Mouse (Mus musculus) kidney, embryonic 14.5 days (tissue): ENCODE measurements around the gene Ift172. TPM values are rescaled to one million over a fixed set of nuclear protein-coding genes. Genes with fewer than 3 reads are reported as not detected.

Experiments used
- ATAC-seq: fragments of 200-750 bp; cut with Nextera tagmentation; 2 replicates; pipeline ENCODE4 v1.8.0; 2017; ENCODE audit warnings: moderate number of reproducible peaks, mild to moderate bottlenecking, moderate TSS enrichment, moderate library complexity; ENCODE audit not compliant: low FRiP score, low TSS enrichment
- H3K27ac ChIP-seq: fragments of 300-500 bp; sonication (generic); 2 replicates; pipeline ENCODE4 v1.5.1; 2014; ENCODE audit warnings: low read depth, mild to moderate bottlenecking, low read length, moderate library complexity, mixed read lengths
- H3K27me3 ChIP-seq: fragments of 300-500 bp; sonication (generic); 2 replicates; pipeline ENCODE4 v1.6.1; 2014; ENCODE audit warnings: mild to moderate bottlenecking, low read length; ENCODE audit not compliant: control insufficient read depth, insufficient read depth
- H3K36me3 ChIP-seq: fragments of 300-500 bp; sonication (generic); 2 replicates; pipeline ENCODE4 v1.6.1; 2014; ENCODE audit warnings: low read length, mixed read lengths; ENCODE audit not compliant: control insufficient read depth, insufficient read depth
- H3K4me1 ChIP-seq: fragments of 300-500 bp; sonication (generic); 2 replicates; pipeline ENCODE4 v1.6.1; 2014; ENCODE audit warnings: low read length, mixed read lengths; ENCODE audit not compliant: control insufficient read depth, insufficient read depth
- H3K4me2 ChIP-seq: fragments of 300-500 bp; sonication (generic); replicated peaks from 2 replicates; pipeline ENCODE4 v1.6.1; 2014; ENCODE audit warnings: low read depth, mild to moderate bottlenecking, low read length
- H3K4me3 ChIP-seq: fragments of 300-500 bp; sonication (generic); 2 replicates; pipeline ENCODE4 v1.5.1; 2014; ENCODE audit warnings: mild to moderate bottlenecking, low read length
- H3K9ac ChIP-seq: fragments of 300-500 bp; sonication (generic); 2 replicates; pipeline ENCODE4 v1.6.1; 2014; ENCODE audit warnings: low read depth, mild to moderate bottlenecking, low read length, moderate library complexity
- H3K9me3 ChIP-seq: fragments of 300-500 bp; sonication (generic); 2 replicates; pipeline ENCODE4 v1.6.1; 2016; ENCODE audit warnings: low read length; ENCODE audit not compliant: control insufficient read depth
- WGBS: fragments of 180-500 bp; shearing (Covaris S2); extraction: QIAGEN DNeasy Blood & Tissue Kit; methylation state at CpG from one replicate; pipeline ENCODE4 v1.1.7; 2014; 5-methylcytosine and 5-hydroxymethylcytosine counted together
- polyA plus RNA-seq: library from polyadenylated mRNA; unstranded; fragments of >200 nt; fragmentation: Nextera tagmentation; extraction: Ambion mirVana; gene quantifications from 2 replicates; pipeline ENCODE4 v1.2.1, GENCODE M21; 2014

Gene Ift172
- polyA plus RNA-seq: 26.3 and 31.9 TPM in 2 replicates

- H3K9ac ChIP-seq: peak within 1 kb of the TSS; percentile 62
- 3% methylated on average over 45 of the region's 45 CpGs for WGBS
These were observed at the start of gene Ift172 for GRCm38 (mm10) chr5:31290521-31291360. Ift172 (minus strand) TSS chr5:31291116.

GRCm38 (mm10) chr5:31328255-31328654 is 37.3 kb upstream of the Ift172 start:
- no peak for ATAC-seq
- Histone ChIP-seq H3K4me1 (no peaks in the 10 kb centered on the region), H3K9ac (no peak overlapping the region), H3K9me3 (0 out of 2 replicates have a peak, but pooled peaks cover 3% of the 10 kb centered on the region), H3K36me3 (no peaks in the 10 kb centered on the region), H3K4me2 (no peak overlapping the region), H3K27ac (no peak overlapping the region), H3K4me3 (no peak overlapping the region), H3K27me3 (no peaks in the 10 kb centered on the region)
- 31% methylated on average over 7 of the region's 7 CpGs for WGBS

More at GRCm38 (mm10) chr5:31290521-31291360, at the start of gene Ift172:
- Histone ChIP-seq H3K4me3 (peak within 1 kb of the TSS; percentile 59), H3K27ac (peak within 1 kb of the TSS; percentile 77), H3K36me3 (peaks cover 17% of the 10 kb centered on the region), H3K9me3 (no peaks in the 10 kb centered on the region), H3K4me2 (peak within 1 kb of the TSS; percentile 81), H3K27me3 (no peaks in the 10 kb centered on the region), H3K4me1 (peaks cover 10% of the 10 kb centered on the region; the same call in 1 of the 2 replicates)
- ATAC-seq: peak; percentile 92

DNA sequence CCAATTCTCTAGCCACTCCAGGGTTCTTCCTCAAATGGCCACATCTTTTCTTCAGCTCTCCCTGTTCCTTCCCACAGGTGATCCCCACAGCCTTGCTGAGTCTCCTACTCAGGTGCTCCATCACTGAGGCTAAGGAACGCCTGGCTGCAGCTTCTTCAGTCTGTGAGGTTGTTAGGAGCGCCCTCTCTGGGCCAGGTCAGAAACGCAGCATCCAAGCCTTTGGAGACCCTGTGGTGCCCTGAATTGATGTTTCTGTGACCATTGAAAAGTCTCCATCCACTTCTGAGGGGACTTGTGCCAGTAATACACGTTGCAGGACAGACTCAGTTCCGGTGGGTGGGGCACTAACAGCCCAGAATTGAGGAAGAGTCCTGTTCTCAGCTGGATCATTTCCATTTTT is 35.9 kb upstream of the Ift172 start:
- no peak for ATAC-seq
- no peaks in the 10 kb centered on the region; the same call in 1 of the 2 replicates for H3K4me1 ChIP-seq

DNA sequence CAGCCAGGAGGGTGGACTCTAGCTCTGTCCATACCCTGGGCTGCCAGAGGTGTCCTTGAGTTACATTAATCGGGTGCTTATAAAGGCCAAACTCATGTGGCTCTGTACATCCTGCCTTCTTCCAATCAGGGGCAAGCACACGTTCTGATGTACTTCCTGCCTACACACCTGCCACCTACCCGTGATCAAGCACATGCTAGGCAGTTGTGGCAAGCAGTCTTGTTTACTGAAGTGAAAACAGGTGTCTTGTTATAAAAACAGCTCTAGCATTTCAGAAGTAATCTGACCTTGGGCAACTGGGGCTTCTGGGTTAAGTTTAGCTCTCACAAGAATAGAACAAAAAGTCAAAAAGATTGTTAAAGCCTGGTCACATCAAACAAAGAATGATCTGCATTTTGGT is 33.2 kb upstream of the Ift172 start:
- H3K4me3 ChIP-seq: no peak overlapping the region
- H3K4me2 ChIP-seq: no peak overlapping the region
- no peak overlapping the region for H3K9ac ChIP-seq
- 59% methylated on average over 3 of the region's 3 CpGs for WGBS
- H3K9me3 ChIP-seq: no peaks in the 10 kb centered on the region
- ATAC-seq: no peak
- no peak overlapping the region for H3K27ac ChIP-seq
- H3K27me3 ChIP-seq: no peaks in the 10 kb centered on the region
- H3K4me1 ChIP-seq: no peaks in the 10 kb centered on the region; the same call in 1 of the 2 replicates
- no peaks in the 10 kb centered on the region for H3K36me3 ChIP-seq

More for the DNA sequence above, 35.9 kb upstream of the Ift172 start:
- H3K27ac ChIP-seq: no peak overlapping the region
- WGBS: 19% methylated on average over 5 of the region's 5 CpGs
- no peak overlapping the region for H3K4me2 ChIP-seq
- H3K27me3 ChIP-seq: no peaks in the 10 kb centered on the region
- no peaks in the 10 kb centered on the region for H3K36me3 ChIP-seq
- no peak overlapping the region for H3K4me3 ChIP-seq
- no peaks in the 10 kb centered on the region for H3K9me3 ChIP-seq
- no peak overlapping the region for H3K9ac ChIP-seq

GRCm38 (mm10) chr5:31322776-31323175 is 31.9 kb upstream of the Ift172 start:
- WGBS: 74% methylated on average over 3 of the region's 3 CpGs
- no peak overlapping the region for H3K4me3 ChIP-seq
- H3K27me3 ChIP-seq: no peaks in the 10 kb centered on the region
- H3K4me1 ChIP-seq: no peaks in the 10 kb centered on the region; the same call in 1 of the 2 replicates
- H3K4me2 ChIP-seq: no peak overlapping the region
- ATAC-seq: no peak
- H3K27ac ChIP-seq: no peak overlapping the region
- no peaks in the 10 kb centered on the region for H3K36me3 ChIP-seq
- H3K9ac ChIP-seq: no peak overlapping the region
- H3K9me3 ChIP-seq: no peaks in the 10 kb centered on the region

DNA sequence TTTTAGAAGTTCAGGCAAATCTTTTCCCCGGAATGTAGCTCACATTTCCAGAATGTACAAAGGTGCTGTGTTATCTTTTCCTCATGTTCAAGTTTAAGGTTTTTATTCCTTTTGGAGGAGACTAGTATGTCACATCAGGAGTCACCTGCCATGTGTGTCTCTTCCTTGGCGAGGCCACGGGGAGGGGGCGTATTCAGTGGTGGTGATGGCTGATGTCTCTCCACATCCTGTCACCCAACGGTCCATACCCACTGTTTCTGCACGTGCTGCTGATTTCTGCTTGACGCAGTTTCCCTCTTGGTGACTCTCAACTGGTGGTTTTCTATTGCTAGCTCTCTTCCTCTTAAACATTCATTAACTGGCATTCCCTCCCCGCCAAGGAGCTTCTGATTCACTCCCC is 21.9 kb upstream of the Ift172 start:
- no peak for ATAC-seq
- no peaks in the 10 kb centered on the region for H3K4me1 ChIP-seq
- H3K9ac ChIP-seq: no peak overlapping the region
- 86% methylated on average over 8 of the region's 8 CpGs for WGBS
- no peaks in the 10 kb centered on the region for H3K27me3 ChIP-seq
- no peak overlapping the region for H3K4me2 ChIP-seq
- no peak overlapping the region for H3K4me3 ChIP-seq
- no peak overlapping the region for H3K27ac ChIP-seq
- no peaks in the 10 kb centered on the region for H3K36me3 ChIP-seq
- no peaks in the 10 kb centered on the region for H3K9me3 ChIP-seq

DNA sequence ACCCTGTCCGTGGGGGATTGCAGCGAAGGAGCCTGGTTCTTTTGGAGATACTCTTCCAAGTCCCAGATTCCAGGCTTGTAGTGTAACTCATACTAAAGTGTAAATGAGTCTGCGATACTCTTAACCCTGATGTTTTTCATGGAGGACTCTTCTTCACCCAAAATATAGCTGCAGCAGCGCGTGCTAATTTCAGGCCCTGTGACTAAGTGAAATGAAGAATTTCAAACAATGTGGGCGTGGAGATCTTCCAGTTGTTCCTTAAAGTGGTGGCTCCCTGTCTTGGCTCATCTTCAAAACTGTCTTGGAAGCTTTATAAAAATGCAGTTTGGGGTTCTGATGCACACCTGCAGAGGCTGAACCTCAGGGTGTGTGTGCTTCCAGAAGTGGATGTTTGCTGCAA is 12.2 kb upstream of the Ift172 start:
- WGBS: 86% methylated on average over 6 of the region's 6 CpGs

GRCm38 (mm10) chr5:31301866-31302265 is 10.9 kb upstream of the Ift172 start:
- Histone ChIP-seq H3K4me3 (no peak overlapping the region), H3K27ac (no peak overlapping the region), H3K9ac (no peak overlapping the region), H3K27me3 (no peaks in the 10 kb centered on the region), H3K4me2 (no peak overlapping the region), H3K4me1 (no peaks in the 10 kb centered on the region), H3K36me3 (no peaks in the 10 kb centered on the region), H3K9me3 (no peaks in the 10 kb centered on the region)
- ATAC-seq: no peak
- 80% methylated on average over 8 of the region's 8 CpGs for WGBS

More for the DNA sequence above, 12.2 kb upstream of the Ift172 start:
- Histone ChIP-seq H3K9me3 (no peaks in the 10 kb centered on the region), H3K27ac (no peak overlapping the region), H3K4me1 (no peaks in the 10 kb centered on the region), H3K9ac (no peak overlapping the region), H3K4me3 (no peak overlapping the region), H3K4me2 (no peak overlapping the region), H3K27me3 (no peaks in the 10 kb centered on the region), H3K36me3 (no peaks in the 10 kb centered on the region)
- ATAC-seq: no peak

- Histone ChIP-seq H3K36me3 (peaks cover 3% of the 10 kb centered on the region; the same call in 1 of the 2 replicates), H3K4me3 (no peak overlapping the region), H3K27me3 (no peaks in the 10 kb centered on the region), H3K4me1 (peaks cover 9% of the 10 kb centered on the region; the same call in 1 of the 2 replicates), H3K27ac (no peak overlapping the region), H3K4me2 (no peak overlapping the region), H3K9me3 (no peaks in the 10 kb centered on the region), H3K9ac (no peak overlapping the region)
- WGBS: 64% methylated on average over 2 of the region's 2 CpGs
- no peak for ATAC-seq
These were observed 7.6 kb upstream of the Ift172 start for GRCm38 (mm10) chr5:31298486-31298885.
